Mouse (Mus musculus): ENCODE measurements around the gene Kalrn. TPM values are rescaled to one million over a fixed set of nuclear protein-coding genes. Genes with fewer than 3 reads are reported as not detected.

Kalrn gene
- polyA plus RNA-seq, 1 experiment from 2014 or later, result 30.5 TPM

- peak; percentile 94 for ATAC-seq (ENCODE audit: low FRiP score)
- Histone ChIP-seq H3K4me1 (replicated peaks; ENCODE audit: control insufficient read depth, insufficient read depth, low read length) (peaks cover 12% of the 10 kb centered on the region), H3K9me3 (ENCODE audit: control insufficient read depth, low read length) (no peaks in the 10 kb centered on the region), H3K4me3 (replicated peaks; ENCODE audit: low read length) (peak within 1 kb of the TSS; percentile 56), H3K27me3 (ENCODE audit: control insufficient read depth, insufficient read depth, low read length) (no peaks in the 10 kb centered on the region), H3K4me2 (replicated peaks) (peak within 1 kb of the TSS; percentile 56), H3K27ac (peak within 1 kb of the TSS; percentile 70), H3K9ac (peak within 1 kb of the TSS; percentile 62), H3K36me3 (replicated peaks; ENCODE audit: control insufficient read depth, insufficient read depth) (peaks cover 12% of the 10 kb centered on the region)
- 1% methylated on average over 44 of the region's 44 CpGs for WGBS
- DNase-seq (ENCODE audit: low spot score), result peak; percentile 92
Measured at GRCm38 (mm10) chr16:33966538-33967282, 606.6 kb downstream of the Kalrn start, which contains the start of gene Umps. Umps (minus strand) TSS chr16:33967038.

GRCm38 (mm10) chr16:33965878-33966537 lies 607.3 kb downstream of the Kalrn start:
- Histone ChIP-seq H3K9ac (peak overlapping the region; percentile 62), H3K4me3 (replicated peaks; ENCODE audit: low read length) (peak overlapping the region; percentile 56), H3K36me3 (replicated peaks; ENCODE audit: control insufficient read depth, insufficient read depth) (peaks cover 19% of the 10 kb centered on the region), H3K27me3 (ENCODE audit: control insufficient read depth, insufficient read depth, low read length) (no peaks in the 10 kb centered on the region), H3K9me3 (ENCODE audit: control insufficient read depth, low read length) (no peaks in the 10 kb centered on the region), H3K4me2 (replicated peaks) (peak overlapping the region; percentile 56), H3K4me1 (replicated peaks; ENCODE audit: control insufficient read depth, insufficient read depth, low read length) (peaks cover 12% of the 10 kb centered on the region), H3K27ac (no peak overlapping the region)
- 20% methylated on average over 15 of the region's 15 CpGs for WGBS
- DNase-seq (ENCODE audit: low spot score) (no peak), ATAC-seq (ENCODE audit: low FRiP score) (no peak; the same call in 1 of the 2 replicates)

- H3K4me3 ChIP-seq (replicated peaks; ENCODE audit: low read length), result no peak overlapping the region
- peaks cover 12% of the 10 kb centered on the region for H3K4me1 ChIP-seq (replicated peaks; ENCODE audit: control insufficient read depth, insufficient read depth, low read length)
- no peaks in the 10 kb centered on the region for H3K9me3 ChIP-seq (ENCODE audit: control insufficient read depth, low read length)
- H3K36me3 ChIP-seq (replicated peaks; ENCODE audit: control insufficient read depth, insufficient read depth), result peaks cover 43% of the 10 kb centered on the region
- DNase-seq (ENCODE audit: low spot score) (no peak), ATAC-seq (ENCODE audit: low FRiP score) (no peak)
- H3K27me3 ChIP-seq (ENCODE audit: control insufficient read depth, insufficient read depth, low read length), result no peaks in the 10 kb centered on the region
- no peak overlapping the region for H3K9ac ChIP-seq
- no peak overlapping the region for H3K27ac ChIP-seq
- no peak overlapping the region for H3K4me2 ChIP-seq (replicated peaks)
- WGBS, result 96% methylated on average over 6 of the region's 6 CpGs
Measured at GRCm38 (mm10) chr16:33963509-33963908, 609.8 kb downstream of the Kalrn start.

DNA sequence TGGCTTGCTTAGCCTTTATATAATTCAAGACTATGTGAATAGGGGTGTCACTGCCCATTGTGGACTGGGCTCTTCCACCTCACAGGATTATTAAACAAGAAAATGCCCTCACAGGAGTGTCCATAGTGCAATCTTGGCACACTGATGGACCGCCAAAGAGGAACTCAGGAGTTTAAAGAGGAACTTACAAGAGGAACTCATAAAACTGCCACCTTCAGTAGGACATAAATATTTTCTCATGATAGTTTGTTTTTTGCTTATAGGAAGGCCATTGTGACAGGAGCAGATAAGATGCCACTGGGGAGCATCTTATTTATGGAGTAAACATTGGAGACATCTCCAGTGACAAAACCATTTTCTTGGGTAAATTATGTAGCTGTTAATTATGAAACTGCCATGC lies 618.5 kb downstream of the Kalrn start:
- H3K9ac ChIP-seq, result no peak overlapping the region
- H3K4me1 ChIP-seq (replicated peaks; ENCODE audit: control insufficient read depth, insufficient read depth, low read length), result no peaks in the 10 kb centered on the region
- 100% methylated on average over 1 of the region's 1 CpGs for WGBS
- H3K36me3 ChIP-seq (replicated peaks; ENCODE audit: control insufficient read depth, insufficient read depth), result peaks cover 60% of the 10 kb centered on the region
- ATAC-seq (ENCODE audit: low FRiP score) (no peak), DNase-seq (ENCODE audit: low spot score) (no peak)
- H3K27ac ChIP-seq, result no peak overlapping the region
- H3K9me3 ChIP-seq (ENCODE audit: control insufficient read depth, low read length), result no peaks in the 10 kb centered on the region
- no peaks in the 10 kb centered on the region for H3K27me3 ChIP-seq (ENCODE audit: control insufficient read depth, insufficient read depth, low read length)
- no peak overlapping the region for H3K4me3 ChIP-seq (replicated peaks; ENCODE audit: low read length)
- no peak overlapping the region for H3K4me2 ChIP-seq (replicated peaks)

DNA sequence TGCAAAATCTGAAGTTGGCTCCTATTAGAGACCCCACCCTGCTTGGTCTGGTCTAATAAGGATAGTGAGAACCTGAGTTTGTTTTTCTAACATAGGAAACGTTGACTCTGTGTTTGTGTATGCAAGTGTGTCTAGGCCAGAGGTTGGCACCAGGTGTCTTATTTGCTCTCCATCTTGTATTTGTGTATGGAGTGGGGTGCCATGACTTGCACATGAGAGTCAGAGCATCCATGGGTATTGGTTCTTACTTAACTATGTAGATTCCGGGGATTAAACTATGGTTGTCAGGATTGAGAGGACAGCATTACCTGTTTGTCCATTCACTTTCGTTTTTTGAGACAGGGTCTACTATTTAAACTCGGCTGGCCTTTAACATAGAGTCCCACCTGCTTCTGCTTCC lies 620.3 kb downstream of the Kalrn start:
- no peaks in the 10 kb centered on the region for H3K27me3 ChIP-seq (ENCODE audit: control insufficient read depth, insufficient read depth, low read length)
- no peak overlapping the region for H3K4me3 ChIP-seq (replicated peaks; ENCODE audit: low read length)
- ATAC-seq (ENCODE audit: low FRiP score) (no peak), DNase-seq (ENCODE audit: low spot score) (no peak)
- 92% methylated on average over 4 of the region's 4 CpGs for WGBS
- no peak overlapping the region for H3K27ac ChIP-seq
- no peaks in the 10 kb centered on the region for H3K9me3 ChIP-seq (ENCODE audit: control insufficient read depth, low read length)
- H3K4me2 ChIP-seq (replicated peaks), result no peak overlapping the region
- no peaks in the 10 kb centered on the region for H3K4me1 ChIP-seq (replicated peaks; ENCODE audit: control insufficient read depth, insufficient read depth, low read length)
- no peak overlapping the region for H3K9ac ChIP-seq
- H3K36me3 ChIP-seq (replicated peaks; ENCODE audit: control insufficient read depth, insufficient read depth), result peaks cover 43% of the 10 kb centered on the region

- WGBS, result 50% methylated on average over 4 of the region's 4 CpGs
- DNase-seq (ENCODE audit: low spot score), result peak; percentile 86
- no peak overlapping the region for H3K9ac ChIP-seq
- no peaks in the 10 kb centered on the region for H3K9me3 ChIP-seq (ENCODE audit: control insufficient read depth, low read length)
- H3K36me3 ChIP-seq (replicated peaks; ENCODE audit: control insufficient read depth, insufficient read depth), result peaks cover 23% of the 10 kb centered on the region
- H3K4me2 ChIP-seq (replicated peaks), result no peak overlapping the region
- ATAC-seq (ENCODE audit: low FRiP score), result peak; percentile 57; the same call in 1 of the 2 replicates
- H3K27me3 ChIP-seq (ENCODE audit: control insufficient read depth, insufficient read depth, low read length), result no peaks in the 10 kb centered on the region
- no peak overlapping the region for H3K27ac ChIP-seq
- H3K4me3 ChIP-seq (replicated peaks; ENCODE audit: low read length), result no peak overlapping the region
- H3K4me1 ChIP-seq (replicated peaks; ENCODE audit: control insufficient read depth, insufficient read depth, low read length), result no peaks in the 10 kb centered on the region
Measured at GRCm38 (mm10) chr16:33950830-33951229, 622.5 kb downstream of the Kalrn start.

DNA sequence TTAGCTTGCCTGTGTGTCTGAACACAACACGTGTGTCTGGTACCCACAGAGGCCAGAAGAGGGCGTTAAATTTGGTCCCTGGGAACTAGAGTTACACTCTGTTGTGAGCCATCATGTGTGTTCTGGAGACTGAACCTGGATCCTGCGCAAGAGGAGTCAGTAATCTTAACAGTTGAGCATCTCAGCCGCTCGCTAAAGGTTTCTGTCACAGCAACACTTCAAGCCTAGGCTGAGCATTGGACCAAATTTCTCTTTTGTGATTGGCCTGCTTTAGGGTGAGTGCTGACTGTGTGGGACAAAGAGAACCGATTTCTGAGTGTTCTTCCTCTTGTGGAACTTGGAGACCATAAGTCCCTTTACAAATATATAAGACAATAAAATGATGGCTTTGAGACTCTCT lies 622.9 kb downstream of the Kalrn start:
- Histone ChIP-seq H3K4me1 (replicated peaks; ENCODE audit: control insufficient read depth, insufficient read depth, low read length) (no peaks in the 10 kb centered on the region), H3K27me3 (ENCODE audit: control insufficient read depth, insufficient read depth, low read length) (no peaks in the 10 kb centered on the region), H3K9ac (no peak overlapping the region), H3K9me3 (ENCODE audit: control insufficient read depth, low read length) (no peaks in the 10 kb centered on the region), H3K4me2 (replicated peaks) (no peak overlapping the region), H3K27ac (no peak overlapping the region), H3K4me3 (replicated peaks; ENCODE audit: low read length) (no peak overlapping the region), H3K36me3 (replicated peaks; ENCODE audit: control insufficient read depth, insufficient read depth) (peaks cover 19% of the 10 kb centered on the region)
- ATAC-seq (ENCODE audit: low FRiP score) (no peak), DNase-seq (ENCODE audit: low spot score) (no peak)
- 84% methylated on average over 6 of the region's 6 CpGs for WGBS

DNA sequence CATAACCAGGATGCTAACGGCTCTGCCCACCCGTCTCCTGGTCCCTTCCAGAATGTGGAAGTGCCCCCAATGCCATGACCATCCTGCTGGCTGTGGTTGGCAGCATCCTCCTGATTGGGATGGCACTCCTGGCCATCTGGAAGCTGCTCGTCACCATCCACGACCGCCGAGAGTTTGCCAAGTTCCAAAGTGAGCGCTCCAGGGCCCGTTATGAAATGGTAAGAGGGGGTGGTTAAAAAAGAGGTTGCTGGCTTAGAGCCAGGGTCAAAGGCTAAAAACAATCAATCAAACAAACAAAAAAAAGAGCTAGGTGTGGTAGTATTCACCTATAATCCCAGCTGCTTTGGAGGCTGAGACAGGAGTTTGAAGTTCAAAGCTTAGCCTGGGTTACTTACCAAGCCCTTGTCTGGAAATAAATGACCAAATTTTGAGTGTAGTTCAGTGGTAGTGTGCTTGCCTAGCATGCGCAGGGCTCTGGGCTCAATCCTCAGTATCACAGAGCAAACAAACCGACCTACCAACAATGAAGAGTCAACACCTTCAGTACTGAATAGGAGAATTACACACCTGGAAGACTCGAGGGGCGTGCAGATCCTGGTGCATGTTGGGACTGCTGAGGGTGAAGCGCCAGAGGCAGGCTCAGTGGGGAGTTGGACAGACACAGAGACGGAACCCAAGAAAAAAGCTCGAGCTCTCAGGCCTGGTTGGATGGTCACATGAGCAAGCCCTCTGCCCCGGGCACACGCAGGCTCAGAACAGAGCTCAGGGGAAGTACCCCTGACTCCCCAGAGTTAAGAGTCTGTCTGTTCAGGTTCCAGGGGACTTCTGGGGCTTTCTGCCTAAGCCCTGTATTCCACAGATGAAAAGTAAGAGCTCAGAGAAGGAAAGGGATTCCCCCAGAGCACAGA lies 625.4 kb downstream of the Kalrn start:
- no peaks in the 10 kb centered on the region for H3K36me3 ChIP-seq (replicated peaks; ENCODE audit: control insufficient read depth, insufficient read depth)
- no peaks in the 10 kb centered on the region for H3K4me1 ChIP-seq (replicated peaks; ENCODE audit: control insufficient read depth, insufficient read depth, low read length)
- H3K9ac ChIP-seq, result no peak overlapping the region
- no peak for ATAC-seq (ENCODE audit: low FRiP score)
- no peak overlapping the region for H3K4me2 ChIP-seq (replicated peaks)
- H3K27me3 ChIP-seq (ENCODE audit: control insufficient read depth, insufficient read depth, low read length), result no peaks in the 10 kb centered on the region
- DNase-seq (ENCODE audit: low spot score), result no peak
- no peak overlapping the region for H3K27ac ChIP-seq
- H3K9me3 ChIP-seq (ENCODE audit: control insufficient read depth, low read length), result no peaks in the 10 kb centered on the region
- no peak overlapping the region for H3K4me3 ChIP-seq (replicated peaks; ENCODE audit: low read length)
- 85% methylated on average over 17 of the region's 17 CpGs for WGBS

DNA sequence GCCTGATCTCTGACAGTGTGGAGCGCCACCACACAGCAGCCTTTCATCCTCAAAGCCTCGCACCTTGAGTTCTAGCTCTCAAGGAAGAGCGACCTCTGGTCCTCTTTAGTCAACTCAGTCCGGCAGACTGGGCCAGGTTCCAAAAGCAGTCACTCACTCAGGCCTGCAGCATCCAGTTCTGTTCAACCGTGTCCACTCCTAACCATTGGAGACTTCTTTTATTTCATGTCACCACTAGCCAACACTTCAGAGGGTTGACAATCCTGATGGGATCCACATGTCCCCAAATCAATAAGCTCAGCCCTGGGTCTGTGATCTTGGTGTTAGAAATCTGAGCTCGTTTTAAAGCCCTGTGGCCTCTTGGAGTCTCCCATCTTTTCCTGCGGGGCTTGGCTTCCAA lies 627.3 kb downstream of the Kalrn start:
- no peaks in the 10 kb centered on the region for H3K9me3 ChIP-seq (ENCODE audit: control insufficient read depth, low read length)
- no peaks in the 10 kb centered on the region for H3K36me3 ChIP-seq (replicated peaks; ENCODE audit: control insufficient read depth, insufficient read depth)
- WGBS, result 84% methylated on average over 7 of the region's 7 CpGs
- no peak for DNase-seq (ENCODE audit: low spot score)
- H3K4me2 ChIP-seq (replicated peaks), result no peak overlapping the region
- H3K4me1 ChIP-seq (replicated peaks; ENCODE audit: control insufficient read depth, insufficient read depth, low read length), result peaks cover 8% of the 10 kb centered on the region
- H3K27me3 ChIP-seq (ENCODE audit: control insufficient read depth, insufficient read depth, low read length), result no peaks in the 10 kb centered on the region
- H3K9ac ChIP-seq, result no peak overlapping the region
- no peak for ATAC-seq (ENCODE audit: low FRiP score)
- H3K4me3 ChIP-seq (replicated peaks; ENCODE audit: low read length), result no peak overlapping the region
- no peak overlapping the region for H3K27ac ChIP-seq

All from hindbrain, embryonic 14.5 days (tissue).